Mouse (Mus musculus): ENCODE measurements at regions not wholly inside any gene's neighbourhood (a gene's known extent, or its start where the extent isn't known, plus 50 kb on each side); places are given as distances from the start of the nearest gene placed in this dataset.
"Not testable (repeated sequence)": the region's sequence is repeated elsewhere in the genome, so short reads cannot be mapped to it uniquely, and the experiment has no call there.

DNA sequence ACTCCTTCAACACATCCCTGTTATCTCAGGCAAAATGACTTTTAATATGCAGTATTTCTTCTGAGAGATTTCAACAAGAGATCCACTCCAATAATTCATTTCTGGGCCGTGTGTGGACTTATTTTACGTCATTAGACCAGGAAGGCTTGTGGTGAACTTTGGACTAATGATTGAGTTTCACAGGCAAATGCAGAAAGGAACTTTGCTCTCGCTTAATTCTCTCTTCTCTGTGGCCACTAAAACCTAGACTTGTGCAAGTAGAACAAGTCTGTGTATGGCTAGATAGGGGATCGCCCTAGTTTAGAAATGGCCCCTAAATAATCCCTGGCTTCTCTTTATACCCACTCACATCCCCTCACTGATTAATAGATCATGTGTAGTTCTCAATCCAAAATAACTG lies 50.6 kb upstream of the Ppp1r12a start:
- DNase-seq (ENCODE audit: low read depth), result no peak

DNA sequence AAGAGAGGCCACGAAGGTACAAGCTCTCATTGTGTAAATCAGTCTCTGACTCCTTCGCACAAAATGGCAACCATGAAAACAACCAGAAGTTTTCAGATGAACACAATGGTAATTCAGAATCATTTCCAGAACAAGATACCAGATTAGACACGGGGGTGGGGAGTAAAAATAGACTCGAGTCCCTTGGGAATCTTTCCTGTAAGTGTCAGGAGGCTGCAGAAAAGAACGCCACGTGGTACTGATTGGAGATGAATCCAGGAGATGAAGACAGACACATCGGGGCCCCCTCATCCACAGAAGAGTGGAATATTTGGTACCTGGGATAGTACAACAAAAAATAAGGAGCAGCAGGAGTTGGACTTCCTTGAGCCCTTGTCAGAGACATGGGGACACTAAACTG lies 51.1 kb upstream of the Ppp1r12a start:
- no peak for DNase-seq (ENCODE audit: low read depth)

DNA sequence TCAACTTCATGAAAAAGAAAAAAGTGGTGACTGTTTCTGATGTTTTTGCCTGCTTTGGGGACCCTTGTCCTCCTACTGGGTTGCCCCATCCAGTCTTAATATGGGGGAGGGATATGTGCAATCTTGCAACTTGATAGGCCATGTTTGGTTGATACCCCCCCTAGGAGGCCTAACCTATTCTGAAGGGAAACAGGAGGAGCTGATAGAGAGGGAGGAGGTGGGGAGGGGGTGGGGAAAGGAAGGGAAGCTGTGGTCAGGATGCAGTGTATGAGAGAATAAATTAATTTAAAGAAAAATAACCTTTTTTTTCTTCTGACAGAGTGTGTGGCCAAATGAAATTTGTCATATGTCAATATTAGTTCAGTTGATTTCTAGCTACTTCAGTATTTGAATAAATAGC lies 51.8 kb upstream of the Ppp1r12a start:
- DNase-seq (ENCODE audit: low read depth), result peak; percentile 67

DNA sequence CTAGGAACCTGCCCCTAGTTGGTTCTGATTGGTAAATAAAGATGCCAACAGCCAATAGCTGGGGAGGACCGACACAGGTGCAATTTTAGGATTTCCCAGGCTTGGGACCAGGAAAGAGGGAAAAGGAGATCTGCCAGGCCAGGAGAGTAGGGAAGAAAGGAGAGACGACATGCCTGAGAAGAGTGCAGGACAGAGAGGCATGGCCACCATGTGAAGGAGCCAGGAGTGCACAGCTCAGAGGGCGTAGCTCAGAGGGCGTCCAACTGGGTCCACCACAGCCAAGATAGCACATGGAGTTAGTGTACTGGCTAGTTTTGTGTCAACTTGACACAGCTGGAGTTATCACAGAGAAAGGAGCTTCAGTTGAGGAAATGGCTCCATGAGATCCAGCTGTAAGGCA lies 53.5 kb upstream of the Ppp1r12a start:
- DNase-seq (ENCODE audit: low read depth), result not testable (repeated sequence)

DNA sequence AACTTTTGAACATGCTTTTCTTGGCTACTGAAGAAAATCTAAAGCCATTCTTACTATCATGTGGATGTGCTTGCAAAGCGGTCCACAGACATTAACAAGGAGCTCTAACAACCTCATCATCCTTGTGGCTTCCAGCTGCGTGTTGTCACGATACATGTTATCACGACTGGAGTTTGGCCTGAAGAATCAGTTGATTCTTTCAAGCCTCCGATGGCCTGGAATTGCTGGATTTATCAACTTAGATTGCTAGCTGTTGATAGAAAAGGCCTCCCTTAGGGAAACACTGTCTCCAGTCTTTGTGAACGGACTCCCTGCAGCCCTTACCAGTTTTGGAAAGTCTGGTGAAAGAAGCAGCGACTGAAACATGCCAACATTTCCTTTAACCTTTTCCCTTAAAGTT lies 60.5 kb upstream of the Ppp1r12a start:
- DNase-seq (ENCODE audit: low read depth), result no peak

DNA sequence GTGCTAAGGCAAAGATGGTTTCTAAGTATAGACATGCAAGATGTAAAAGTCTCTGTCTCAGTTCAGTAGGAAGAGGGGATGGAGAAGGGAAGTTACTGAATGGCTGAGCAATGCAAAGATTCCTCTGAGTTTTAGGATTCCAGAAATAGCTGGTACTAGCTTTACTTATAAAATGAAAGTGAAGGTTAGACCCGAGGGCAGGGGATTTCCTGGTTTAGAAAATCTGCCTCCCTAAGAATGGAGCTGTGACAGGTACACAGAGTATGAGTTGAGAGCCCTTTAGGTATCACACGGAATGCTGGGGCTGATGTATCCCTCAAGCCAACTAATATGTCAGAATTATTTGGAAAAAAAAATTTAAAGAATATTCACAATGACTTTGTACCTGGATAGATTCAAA lies 69.0 kb upstream of the Ppp1r12a start:
- no peak for DNase-seq (ENCODE audit: low read depth)

DNA sequence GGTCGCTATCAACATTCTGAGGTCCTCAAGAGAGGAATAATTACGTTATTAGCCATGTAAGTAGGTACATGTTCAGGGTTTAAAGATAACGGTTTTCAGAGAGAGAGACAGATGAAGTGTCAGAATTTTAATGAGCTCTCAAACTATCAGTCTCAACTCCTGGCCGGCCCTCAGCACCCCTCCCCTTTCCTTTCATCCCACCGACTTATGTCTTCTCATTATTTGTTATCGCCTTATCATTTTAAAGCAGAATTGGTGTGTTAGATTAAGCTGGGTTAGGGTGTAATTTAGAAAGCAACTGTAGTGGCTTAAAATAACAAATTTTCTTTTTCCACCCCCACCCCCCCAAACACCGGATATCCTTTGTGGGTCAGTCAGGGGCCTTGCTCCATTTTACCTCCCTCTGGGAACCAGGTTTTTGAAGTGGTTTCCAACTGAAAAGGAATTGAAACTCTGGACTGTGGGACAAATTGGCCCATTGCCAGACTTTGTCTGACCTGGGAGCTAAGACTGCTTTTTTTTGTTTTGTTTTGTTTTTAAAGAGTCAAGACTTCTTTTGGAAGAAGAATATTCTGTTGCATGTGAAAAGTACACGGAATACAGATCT lies 72.5 kb upstream of the Ppp1r12a start:
- DNase-seq (ENCODE audit: low read depth), result peak; percentile 85

DNA sequence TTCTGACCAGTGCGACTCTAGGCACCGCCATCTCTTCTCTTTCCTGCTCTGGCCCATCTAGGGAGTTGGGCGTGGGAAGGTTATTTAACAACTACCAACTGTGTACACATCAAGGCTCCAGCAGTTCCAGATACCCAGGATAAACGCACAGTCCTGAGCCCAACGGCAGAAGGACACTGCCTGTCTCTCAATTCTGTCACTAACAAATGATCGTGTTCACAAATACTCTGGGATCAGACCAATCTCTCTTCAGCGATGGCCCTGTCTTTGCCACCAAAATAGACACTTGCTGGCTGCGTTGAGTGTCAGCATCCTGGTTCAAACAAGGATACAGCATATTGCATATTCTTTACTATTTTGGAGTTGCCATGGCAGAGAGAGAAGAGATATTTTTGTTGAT lies 73.1 kb upstream of the Ppp1r12a start:
- no peak for DNase-seq (ENCODE audit: low read depth)

DNA sequence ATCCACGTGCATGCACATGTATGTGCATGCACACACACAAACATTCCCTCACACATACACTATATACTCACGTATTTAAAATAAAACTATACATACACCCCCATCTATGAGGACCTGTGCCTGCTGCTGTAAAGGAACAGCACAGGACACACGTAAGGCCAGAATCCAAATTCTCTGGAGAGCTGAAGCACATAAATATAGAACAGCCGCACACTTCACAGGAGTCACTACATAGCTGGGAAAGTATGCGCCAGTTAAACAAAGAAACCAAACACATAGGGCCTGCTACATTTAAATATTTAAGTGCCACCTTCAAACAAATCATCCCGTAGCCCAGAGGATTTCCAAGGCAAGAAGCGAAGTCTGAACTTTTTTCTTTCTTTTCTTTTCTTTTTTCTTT lies 73.8 kb upstream of the Ppp1r12a start:
- no peak for DNase-seq (ENCODE audit: low read depth)

DNA sequence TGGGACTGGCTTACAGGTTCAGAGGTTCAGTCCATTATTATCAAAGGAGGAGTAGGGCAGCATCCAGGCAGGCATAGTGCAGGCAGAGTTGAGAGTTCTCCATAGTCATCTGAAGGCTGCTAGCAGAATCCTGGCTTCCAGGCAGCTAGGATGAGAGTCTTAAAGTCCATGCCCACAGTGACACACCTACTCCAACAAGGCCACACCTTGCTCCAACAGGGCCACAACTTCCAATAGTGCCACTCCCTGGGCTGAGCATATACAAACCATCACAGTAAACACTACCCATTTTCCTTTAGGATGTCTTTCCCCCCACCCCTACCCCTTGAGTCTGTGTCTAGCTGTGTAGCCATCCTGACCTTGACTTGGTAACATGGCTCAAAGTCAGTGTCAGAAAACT lies 78.8 kb upstream of the Ppp1r12a start:
- DNase-seq (ENCODE audit: low read depth), result no peak

DNA sequence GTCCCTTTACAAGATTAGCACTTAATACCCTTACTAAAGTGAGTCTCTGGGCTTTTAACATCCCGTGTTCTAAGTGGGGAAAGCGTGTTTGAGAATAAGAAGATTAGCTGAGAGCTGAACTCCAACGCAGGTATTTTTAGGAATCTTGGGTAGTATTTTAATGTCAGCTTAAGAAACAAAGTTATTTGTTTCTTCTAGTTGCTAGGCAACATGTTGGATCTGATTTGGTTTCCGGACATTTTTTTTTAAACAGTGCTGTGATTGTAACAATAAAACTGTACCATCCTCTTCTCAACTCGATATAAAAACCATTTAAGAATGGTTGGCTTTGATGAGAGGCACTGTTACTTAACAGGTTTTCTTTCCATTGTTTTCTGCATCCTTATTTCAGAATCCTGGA lies 86.8 kb upstream of the Ppp1r12a start:
- DNase-seq (ENCODE audit: low read depth), result no peak

DNA sequence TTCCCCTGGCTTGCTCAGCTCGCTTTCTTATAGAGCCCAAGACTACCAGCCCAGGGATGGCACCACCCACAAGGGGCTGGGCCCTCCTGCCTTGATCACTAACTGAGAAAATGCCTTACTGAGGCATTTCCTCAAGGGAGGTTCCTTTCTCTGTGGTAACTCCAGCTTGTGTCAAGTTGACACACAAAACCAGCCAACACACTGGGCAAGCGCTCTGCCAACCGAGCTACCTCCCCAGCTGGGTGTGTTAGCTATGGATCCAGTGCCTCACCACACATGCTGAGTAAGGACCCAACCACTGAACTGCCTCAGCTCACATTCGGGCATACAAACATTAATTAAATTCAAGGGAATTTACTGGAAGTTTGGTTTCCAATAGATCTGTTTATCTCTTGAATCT lies 88.2 kb upstream of the Ppp1r12a start:
- peak; percentile 32 for DNase-seq (ENCODE audit: low read depth)

DNA sequence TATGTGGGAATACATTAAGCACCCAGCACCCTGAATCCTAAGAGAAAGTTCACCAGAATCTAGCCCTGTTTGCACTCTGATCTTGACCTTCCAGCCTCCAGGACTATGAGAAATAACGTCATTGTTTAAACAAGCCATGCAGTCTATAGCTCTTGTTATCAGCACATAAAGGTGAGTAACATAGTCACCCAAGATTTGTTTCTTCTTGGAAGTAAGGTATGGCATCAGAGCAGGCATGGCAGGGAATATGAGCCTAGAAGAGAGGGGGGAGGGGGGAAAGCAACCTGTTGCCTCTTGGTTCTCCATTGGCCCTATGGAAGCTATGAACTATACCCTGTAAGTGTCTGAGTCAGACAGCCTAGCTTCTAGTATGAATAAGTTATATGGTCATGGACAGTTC lies 89.8 kb upstream of the Ppp1r12a start:
- DNase-seq (ENCODE audit: low read depth), result no peak

DNA sequence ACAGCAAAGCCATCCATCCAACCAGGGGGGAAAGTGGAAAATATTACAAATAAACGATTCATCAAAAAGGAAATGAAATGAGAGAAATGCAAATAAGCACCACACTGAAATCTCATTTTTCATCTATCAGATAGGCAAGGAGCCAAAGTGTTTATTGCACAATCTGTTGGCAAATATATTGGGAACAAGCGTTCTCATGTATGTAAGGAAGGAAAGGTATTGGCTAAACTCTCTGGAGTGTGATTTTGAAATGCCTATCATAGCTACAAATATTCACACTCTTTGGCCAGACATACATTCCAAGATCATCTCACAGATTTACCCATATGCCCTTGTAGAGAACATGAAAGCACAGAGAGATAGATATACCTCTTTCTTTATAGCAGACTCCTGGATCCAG lies 90.6 kb upstream of the Ppp1r12a start:
- DNase-seq (ENCODE audit: low read depth), result peak; percentile 65

DNA sequence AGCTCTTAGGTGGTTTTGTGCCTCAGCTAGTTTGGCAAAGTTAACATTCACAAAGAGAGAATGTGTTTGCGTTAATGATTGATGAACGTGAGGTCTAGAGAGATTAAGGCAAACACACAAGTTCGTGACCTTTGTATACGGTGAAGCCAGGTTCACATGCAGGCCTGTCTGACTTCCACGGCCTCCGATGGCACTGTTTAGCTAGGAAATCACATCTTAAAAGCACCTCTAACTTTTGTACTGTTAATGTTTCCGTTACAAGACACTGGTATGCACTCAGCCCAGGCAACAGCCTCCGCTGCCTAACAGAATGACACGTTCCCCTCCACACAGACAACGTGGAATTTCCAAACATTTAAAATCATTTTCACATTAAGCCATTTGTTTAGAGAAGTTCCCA lies 94.3 kb upstream of the Ppp1r12a start:
- DNase-seq (ENCODE audit: low read depth), result no peak

DNA sequence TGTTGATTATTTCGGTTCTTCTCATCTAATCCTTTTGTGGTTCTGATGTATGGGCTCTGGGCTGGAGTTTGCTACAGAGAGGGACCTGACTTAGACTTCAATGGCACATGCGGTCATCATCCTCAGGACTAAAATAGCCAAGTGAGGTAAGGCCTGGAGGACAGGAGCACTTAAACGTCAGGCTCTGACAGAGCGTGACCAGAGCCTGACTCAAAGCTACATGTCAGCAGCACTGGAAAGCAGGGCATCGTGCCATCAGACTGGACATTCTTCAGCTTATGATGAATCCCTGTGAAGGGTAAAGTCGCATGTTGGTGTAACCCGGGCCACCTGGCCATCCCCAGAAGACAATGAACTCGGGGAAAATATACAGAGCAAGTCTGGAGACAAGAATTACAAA lies 95.8 kb upstream of the Ppp1r12a start:
- no peak for DNase-seq (ENCODE audit: low read depth)

DNA sequence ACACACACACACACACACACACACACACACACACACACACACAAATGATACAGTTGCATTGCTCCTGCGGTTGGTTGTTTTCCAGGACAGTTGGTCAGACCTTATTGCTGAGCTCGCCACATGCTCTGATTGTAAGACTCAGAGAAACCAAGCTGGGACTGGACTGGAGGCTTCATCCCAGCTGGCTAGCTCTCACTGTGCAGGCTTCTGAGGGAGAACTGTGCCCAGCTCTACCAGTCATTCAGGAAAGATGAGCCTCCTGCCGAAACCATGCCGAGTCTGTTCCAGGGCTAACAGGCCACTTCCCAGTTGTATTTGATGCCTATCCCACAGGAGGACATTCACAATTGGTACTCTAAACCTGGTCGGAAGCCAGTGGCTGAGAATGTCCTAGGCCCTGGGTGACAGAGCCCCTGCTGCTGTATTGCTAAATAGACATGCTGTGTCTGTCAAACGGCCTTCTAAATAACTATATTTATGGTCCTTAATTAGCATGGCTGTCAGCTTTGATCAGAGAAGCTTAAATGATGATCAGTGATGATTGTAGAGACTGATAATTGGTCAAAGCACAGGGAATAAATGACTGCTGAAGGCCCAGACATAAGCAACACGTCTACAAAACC lies 100.1 kb upstream of the Ppp1r12a start:
- DNase-seq (ENCODE audit: low read depth), result no peak

DNA sequence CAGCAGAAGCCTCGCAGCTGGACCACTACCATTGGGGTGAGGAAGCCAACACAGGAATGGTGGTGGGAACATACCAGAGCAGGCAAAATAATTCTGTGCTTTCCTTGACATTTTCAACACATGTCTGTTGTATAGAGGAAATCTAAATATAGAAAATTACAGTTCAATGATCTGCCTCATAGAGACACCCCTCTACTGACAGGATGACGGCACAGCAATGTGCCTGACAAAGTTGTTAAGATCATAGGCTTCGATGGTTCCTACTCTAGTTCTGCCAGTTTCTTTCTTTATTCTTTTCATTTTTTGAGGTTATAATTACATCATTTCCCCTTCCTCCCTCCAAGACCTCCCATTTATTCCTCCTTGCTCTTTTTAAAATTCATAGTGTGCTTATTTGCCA lies 101.4 kb upstream of the Ppp1r12a start:
- DNase-seq (ENCODE audit: low read depth), result peak; percentile 28

DNA sequence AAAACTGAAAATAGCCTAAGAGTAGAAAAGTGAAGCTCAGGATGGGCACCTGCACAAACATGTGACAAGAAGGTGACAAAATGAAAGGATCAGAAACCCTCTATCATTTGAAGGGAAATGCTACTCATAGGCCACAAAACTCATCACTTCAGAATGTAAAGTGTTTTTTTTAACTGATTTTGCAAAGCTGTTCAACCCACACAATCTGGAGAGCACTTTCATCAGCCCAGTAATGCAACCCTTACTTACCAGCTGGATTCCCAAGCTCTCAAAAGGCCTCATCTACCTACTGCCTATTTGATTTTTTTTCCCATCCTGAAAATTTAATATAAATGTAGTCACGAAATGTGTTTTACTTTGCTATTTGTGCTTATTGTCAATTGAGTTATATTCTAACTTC lies 110.4 kb upstream of the Ppp1r12a start:
- no peak for DNase-seq (ENCODE audit: low read depth)

DNA sequence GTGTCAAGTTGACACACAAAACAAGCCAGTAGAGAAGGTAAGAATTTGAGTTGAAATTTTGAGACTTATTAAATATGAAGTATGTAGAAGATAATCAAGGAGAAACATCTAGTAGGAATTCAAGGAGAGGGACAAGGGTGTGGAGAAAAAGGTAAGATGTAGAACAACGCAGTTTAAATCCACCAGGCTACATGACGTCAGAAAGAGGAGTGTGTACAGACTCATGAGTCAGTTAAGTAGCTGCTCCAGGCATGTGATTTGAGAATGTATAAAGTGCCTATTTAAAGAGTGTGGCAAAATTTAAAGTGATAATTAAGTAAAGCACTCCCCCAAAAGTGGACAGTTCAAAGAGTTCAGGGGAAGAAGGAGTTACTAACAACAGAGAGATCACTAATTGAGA lies 113.6 kb upstream of the Ppp1r12a start:
- DNase-seq (ENCODE audit: low read depth), result no peak

DNA sequence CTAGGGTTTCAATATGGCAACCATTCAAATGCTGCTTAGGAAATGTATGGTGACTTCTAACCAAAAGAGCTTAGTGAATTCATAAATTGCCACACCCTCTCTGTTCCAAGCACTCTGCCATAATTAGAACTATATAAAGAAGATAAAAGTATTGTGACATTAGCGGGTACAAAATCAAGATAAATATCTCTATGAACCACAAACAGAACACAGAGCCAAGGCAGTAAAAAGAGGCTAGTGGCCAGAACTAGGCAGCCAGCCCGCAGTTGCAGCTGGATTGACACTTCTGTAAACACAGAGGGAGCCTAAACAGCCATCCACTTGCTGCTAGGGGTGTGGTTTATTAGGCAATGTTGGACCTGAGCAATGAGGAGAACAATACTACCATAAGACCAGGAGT lies 118.5 kb upstream of the Ppp1r12a start:
- peak; percentile 84 for DNase-seq (ENCODE audit: low read depth)

DNA sequence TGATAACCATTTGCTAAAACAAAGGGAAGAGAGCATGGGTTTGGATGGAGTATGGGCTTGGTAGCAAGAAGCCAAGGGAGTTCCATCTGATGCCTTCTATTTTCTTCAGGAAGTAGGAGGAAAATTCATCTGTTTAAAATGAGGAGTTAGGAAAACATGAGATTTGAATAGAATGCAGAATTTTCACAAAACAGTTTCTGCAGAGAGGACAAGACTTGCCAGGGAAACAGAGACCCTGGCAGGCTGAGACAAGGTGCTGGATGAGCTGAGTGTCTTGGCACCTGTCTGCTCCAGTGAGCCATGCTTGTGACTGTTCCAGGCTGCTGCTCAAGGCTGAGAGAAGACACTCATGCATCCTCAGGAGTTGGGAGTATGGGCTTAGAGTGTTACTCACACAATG lies 122.0 kb upstream of the Ppp1r12a start:
- DNase-seq (ENCODE audit: low read depth), result no peak

DNA sequence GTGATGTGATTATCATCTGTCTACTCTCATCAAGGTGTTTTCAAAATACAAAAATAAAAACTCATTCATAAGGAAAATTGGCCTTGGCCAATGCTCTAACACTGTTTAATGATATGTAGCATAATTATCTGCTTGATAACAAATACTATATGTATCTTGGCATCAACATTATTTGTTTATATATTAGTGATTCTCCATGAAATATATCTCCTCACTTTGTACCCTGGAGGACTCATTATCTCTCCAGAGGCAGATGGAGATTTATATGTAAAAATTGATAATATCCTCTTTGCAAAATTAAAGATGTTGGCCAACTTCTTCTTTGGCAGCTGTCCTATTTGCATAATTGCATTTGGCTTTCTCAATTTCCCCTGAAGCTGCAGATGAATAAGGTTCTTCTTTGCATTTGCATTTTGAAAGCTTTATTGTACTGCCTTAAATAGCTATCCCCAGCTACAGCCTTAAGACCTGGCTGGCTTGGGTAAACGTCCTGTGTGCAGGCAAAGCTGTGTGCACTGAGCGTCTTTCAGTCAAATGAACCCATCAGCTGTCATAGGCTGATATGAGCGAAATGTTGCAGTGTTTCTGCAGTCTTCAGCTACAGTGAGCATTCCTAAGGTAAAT lies 124.7 kb upstream of the Otogl start:
- peak; percentile 38 for DNase-seq (ENCODE audit: low read depth)

DNA sequence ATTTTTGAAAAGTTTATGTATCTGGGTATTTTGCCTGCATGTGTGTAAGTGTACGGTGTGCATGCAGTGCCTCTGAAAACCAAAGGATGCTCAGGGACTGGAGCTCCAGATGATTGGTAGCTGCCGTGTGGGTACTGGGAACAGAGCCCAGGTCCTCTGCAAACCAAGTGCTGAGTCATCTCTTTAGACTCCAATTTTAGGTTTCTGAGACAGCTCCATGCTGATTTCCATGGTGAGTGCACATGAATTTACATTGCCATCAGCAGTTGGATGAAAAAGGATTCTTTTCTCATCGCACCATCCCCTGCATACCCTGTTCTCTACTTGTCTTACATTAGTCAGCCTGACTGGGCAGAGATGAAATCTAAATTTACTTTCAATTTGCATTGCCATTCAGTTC lies 122.1 kb upstream of the Otogl start:
- DNase-seq (ENCODE audit: low read depth), result no peak
